Mouse (Mus musculus) heart, postnatal 0 days (tissue): Measurements from ENCODE around the gene Rbfox3.

ENCODE experiments used
- CTCF ChIP-seq: IDR thresholded peaks from 2 replicates; pipeline ENCODE4 v1.5.1; 2016; ENCODE audit warnings: antibody characterized with exemption, control low read depth, low read depth
- EP300 ChIP-seq: IDR thresholded peaks from 2 replicates; pipeline ENCODE4 v1.6.1; 2016; ENCODE audit warnings: antibody characterized with exemption, low read depth

- TF ChIP-seq CTCF (no peak), EP300 (no peak)
These were observed 29.1 kb upstream of the Rbfox3 start for GRCm38 (mm10) chr11:118940539-118940938.
